Mouse (Mus musculus) adipose tissue, adult 10 weeks (tissue): ENCODE measurements around the gene Grb2. TPM values are rescaled to one million over a fixed set of nuclear protein-coding genes. Genes with fewer than 3 reads are reported as not detected.

ENCODE experiments used
- polyA plus RNA-seq: library from polyadenylated mRNA; stranded (reverse); fragments of 350-450 nt; fragmentation: Illumina TruSeq; extraction: RNeasy Lipid Tissue Mini Kit (QIAGEN cat#74804); gene quantifications from one replicate; pipeline ENCODE4 v1.2.3, GENCODE M21; 2014; ENCODE audit warnings: low read depth, low replicate concordance

Gene Grb2
- 55.1 TPM for polyA plus RNA-seq

DNA sequence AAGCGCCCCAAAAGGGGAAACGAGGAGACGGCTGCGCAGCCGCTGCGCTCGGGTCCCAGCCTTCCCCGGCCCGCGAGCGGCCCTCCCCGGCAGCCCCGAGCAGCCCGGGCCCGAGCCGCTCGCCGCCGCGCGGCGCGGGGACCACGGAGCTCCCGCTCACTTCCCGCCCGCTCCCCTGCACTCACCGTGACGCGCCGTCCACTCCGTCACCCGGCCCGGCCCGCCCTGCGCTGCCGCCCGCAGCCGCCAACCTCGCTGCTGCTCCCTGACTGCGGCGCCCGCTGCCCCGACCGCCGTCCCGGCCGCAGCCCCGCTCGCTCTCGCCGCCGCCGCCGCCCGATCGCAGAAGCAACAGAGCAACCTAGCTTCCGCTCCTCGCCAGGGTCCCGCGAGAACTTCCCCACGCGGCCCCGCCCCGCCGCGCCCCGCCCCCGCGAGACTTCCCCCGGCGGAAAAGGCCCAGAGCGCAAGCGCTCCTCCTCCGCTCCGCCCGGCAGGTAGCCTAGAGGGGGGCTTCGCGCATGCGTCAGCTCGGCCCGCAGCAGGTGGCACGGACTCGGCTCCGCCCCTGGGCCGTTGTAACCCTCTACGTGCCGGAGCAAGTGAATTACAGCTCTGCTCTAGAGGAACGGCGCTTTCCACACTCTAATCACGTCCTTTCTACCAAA, at the start of gene Grb2:
TSS of gene Grb2 (minus strand) at position 389 of the 668 bp plus-strand sequence.

DNA sequence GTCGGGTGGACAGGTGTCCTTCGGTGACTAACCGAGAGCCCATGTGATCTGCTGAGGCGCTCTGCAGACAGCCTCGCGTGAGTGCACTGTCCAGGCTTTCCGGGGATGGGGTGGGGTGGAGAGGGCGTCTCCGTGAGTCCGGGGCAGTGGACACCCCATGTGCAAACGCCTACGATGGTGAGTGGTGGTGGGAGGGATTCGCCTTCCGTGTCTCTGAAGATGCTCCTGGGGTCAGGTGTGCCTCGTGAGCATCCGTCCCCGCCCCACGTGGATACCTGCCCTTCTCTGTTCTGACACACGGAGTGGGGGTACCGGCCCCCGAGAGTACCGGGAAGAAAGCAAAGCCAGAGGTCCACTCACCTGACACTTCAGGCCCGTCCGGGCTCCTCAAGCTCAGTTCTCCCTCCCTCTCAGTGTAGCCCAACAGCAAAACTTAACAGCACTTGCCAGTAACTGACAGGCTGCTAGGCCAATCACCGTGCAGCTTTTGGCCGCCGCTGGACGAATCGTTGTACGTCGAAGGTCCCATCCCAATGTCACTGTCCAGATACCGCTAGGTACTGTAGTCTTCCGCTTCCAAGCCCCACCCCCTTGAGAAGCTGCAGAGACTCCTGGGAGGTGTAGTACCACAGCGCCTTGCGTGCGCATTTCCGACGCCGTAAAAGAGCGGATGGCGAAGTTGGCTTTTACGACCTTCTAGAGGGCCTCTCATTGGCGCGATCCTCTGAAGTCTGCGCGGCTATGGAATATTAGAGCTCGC, 80.5 kb downstream of the Grb2 start, which contains the start of gene Slc25a19:
TSS of gene Slc25a19 (minus strand) at position 591 of the 760 bp plus-strand sequence.

DNA sequence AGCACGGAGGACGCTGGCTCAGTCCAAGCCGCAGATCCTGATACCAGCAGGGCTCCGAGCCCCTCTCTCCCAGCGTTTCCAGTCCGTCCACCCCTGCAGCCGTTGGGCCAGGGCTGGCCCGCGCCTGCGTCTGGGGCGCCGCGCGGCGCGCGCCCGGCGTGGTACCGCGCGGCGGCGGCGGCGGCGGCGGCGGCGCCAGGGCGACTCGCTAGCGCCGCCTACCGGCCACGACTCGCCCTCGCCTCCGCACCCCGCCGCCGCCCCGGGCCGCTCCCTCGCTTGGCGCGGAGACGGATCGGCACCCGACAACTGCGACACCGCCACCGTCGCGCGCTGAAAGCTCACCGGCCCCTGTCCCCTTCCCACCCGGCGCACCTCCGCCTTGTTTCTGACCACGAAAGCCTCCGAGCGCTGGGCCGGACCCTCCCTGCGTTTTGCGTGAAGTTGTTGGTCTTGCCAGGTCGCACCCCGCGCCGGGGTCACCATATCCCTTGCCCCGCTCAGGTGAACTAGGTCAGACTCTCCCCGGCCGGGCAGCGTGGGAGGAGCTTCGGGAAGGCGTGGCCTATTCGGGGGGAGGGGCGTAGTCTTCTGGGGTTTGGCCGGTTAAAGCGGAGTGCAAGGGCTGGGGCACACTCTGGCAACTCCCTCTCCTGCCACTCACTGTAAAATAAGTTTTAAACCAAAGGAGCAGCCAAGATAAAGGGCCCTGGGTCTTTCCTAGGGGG, 95.8 kb downstream of the Grb2 start, which contains the start of gene Mif4gd:
TSS of gene Mif4gd (minus strand) at position 560 of the 728 bp plus-strand sequence.

DNA sequence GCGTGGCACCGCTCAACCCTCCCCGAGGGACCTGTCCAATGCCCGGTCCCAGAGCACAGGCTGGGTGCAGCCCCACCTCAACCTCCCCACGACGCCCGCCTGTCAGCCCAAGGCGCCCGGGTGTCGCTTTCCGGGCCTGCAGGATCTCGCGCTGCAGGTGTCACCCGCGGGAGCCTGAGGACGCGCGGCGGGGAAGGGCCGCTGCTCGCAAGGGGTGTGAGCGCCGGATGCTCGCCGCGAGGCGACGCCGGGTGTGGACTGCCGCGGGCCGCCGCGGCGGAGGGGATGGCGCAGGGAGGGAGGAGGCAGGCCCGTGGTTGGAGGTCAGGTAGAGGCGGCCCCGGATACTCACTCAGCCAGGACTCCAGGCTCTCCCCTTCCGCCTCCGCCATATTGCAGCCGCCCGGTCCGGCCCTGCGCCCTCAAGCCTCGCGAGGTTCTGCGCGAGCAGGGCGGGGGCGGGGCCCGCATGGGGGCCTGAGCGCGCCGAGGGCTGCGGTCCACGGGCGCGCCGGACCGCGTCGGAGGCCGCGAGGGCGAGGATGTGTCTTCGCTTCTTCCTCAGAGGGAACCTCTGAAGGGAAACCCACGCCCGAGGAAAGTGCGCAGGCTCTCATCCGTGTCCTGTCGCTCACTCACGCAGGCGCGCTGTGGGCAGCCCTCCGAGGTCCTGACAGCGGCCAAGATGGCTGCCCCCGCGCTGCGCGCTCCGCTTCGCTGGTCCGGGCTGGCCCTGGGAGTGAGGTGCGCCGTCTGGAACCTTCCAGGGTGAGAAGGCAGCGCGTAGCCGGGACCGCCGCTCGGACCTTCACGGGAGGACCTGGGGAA, 104.7 kb downstream of the Grb2 start, which contains the start of the genes Mrps7 and Gga3:
TSS of gene Mrps7 (plus strand) at position 450 of the 828 bp plus-strand sequence.
TSS of gene Gga3 (minus strand) at position 576 of the 828 bp plus-strand sequence.

Other genes starting within 250 kb of the Grb2 start
- 0.24 TPM for gene Slc16a5, start 246.1 kb downstream of the Grb2 start, polyA plus RNA-seq
- 7.0 TPM for gene Armc7, start 232.9 kb downstream of the Grb2 start, polyA plus RNA-seq
- 39.8 TPM for gene Nt5c, start 216.7 kb downstream of the Grb2 start, polyA plus RNA-seq
- gene Jpt1, start 194.2 kb downstream of the Grb2 start, polyA plus RNA-seq = 72.9 TPM
- gene Sumo2, start 172.3 kb downstream of the Grb2 start, polyA plus RNA-seq = 253 TPM
- gene Nup85, start 144.2 kb downstream of the Grb2 start, polyA plus RNA-seq = 35.1 TPM
- 54.4 TPM for gene Mrps7, start 104.7 kb downstream of the Grb2 start, polyA plus RNA-seq
- 19.1 TPM for gene Gga3, start 104.5 kb downstream of the Grb2 start, polyA plus RNA-seq
- 75.7 TPM for gene Mif4gd, start 95.6 kb downstream of the Grb2 start, polyA plus RNA-seq
- 51.0 TPM for gene Slc25a19, start 80.3 kb downstream of the Grb2 start, polyA plus RNA-seq
- gene Tmem94, start 56.8 kb upstream of the Grb2 start, polyA plus RNA-seq = 33.3 TPM
- 38.2 TPM for gene Caskin2, start 105.0 kb upstream of the Grb2 start, polyA plus RNA-seq
- 12.0 TPM for gene Tsen54, start 106.1 kb upstream of the Grb2 start, polyA plus RNA-seq
- gene Llgl2, start 115.5 kb upstream of the Grb2 start, polyA plus RNA-seq = 66.4 TPM
- gene Myo15b, start 149.8 kb upstream of the Grb2 start, polyA plus RNA-seq = 13.7 TPM
- 13.8 TPM for gene Smim5, start 191.4 kb upstream of the Grb2 start, polyA plus RNA-seq
- 1.4 TPM for gene Smim6, start 203.4 kb upstream of the Grb2 start, polyA plus RNA-seq
- 30.6 TPM for gene Sap30bp, start 224.7 kb upstream of the Grb2 start, polyA plus RNA-seq
- 22.9 TPM for gene Recql5, start 224.9 kb upstream of the Grb2 start, polyA plus RNA-seq